Mouse (Mus musculus) embryonic facial prominence, embryonic 11.5 days (tissue): ENCODE data around the gene Alg12. TPM values are rescaled to one million over a fixed set of nuclear protein-coding genes. Genes with fewer than 3 reads are reported as not detected.
A peak's percentile ranks its signal among the peaks of the same experiment; 100 is the strongest.

Experiments used
- ATAC-seq: fragments of 200-750 bp; cut with Nextera tagmentation; replicated peaks from 2 replicates; pipeline ENCODE4 v1.8.0; 2017; ENCODE audit warnings: low read depth; ENCODE audit not compliant: insufficient number of reproducible peaks, low FRiP score, low TSS enrichment
- DNase-seq: peaks from one replicate; pipeline ENCODE4 v3.0.0-alpha.2; 2015; ENCODE audit warnings: low spot score
- H3K27ac ChIP-seq: fragments of 300-500 bp; sonication (generic); replicated peaks from 2 replicates; pipeline ENCODE4 v1.5.1; 2014; ENCODE audit warnings: mild to moderate bottlenecking, low read depth, low read length, control low read depth
- H3K27me3 ChIP-seq: fragments of 300-500 bp; sonication (generic); 2 replicates; pipeline ENCODE4 v1.6.1; 2014; ENCODE audit warnings: mild to moderate bottlenecking, low read length, moderate library complexity, mixed read lengths; ENCODE audit not compliant: control insufficient read depth, insufficient read depth
- H3K36me3 ChIP-seq: fragments of 300-500 bp; sonication (generic); replicated peaks from 2 replicates; pipeline ENCODE4 v1.6.1; 2014; ENCODE audit warnings: low read depth, mild to moderate bottlenecking, low read length, moderate library complexity, mixed read lengths; ENCODE audit not compliant: control insufficient read depth, insufficient read depth
- H3K4me1 ChIP-seq: fragments of 300-500 bp; sonication (generic); 2 replicates; pipeline ENCODE4 v1.6.1; 2014; ENCODE audit warnings: low read length, mixed read lengths; ENCODE audit not compliant: control insufficient read depth, insufficient read depth
- H3K4me2 ChIP-seq: fragments of 300-500 bp; sonication (generic); 2 replicates; pipeline ENCODE4 v1.6.1; 2014; ENCODE audit warnings: low read depth, mild to moderate bottlenecking, control low read depth, low read length, moderate library complexity
- H3K4me3 ChIP-seq: fragments of 300-500 bp; sonication (generic); 2 replicates; pipeline ENCODE4 v1.5.1; 2014; ENCODE audit warnings: low read depth, low read length, control low read depth
- H3K9ac ChIP-seq: fragments of 300-500 bp; sonication (generic); replicated peaks from 2 replicates; pipeline ENCODE4 v1.6.1; 2014; ENCODE audit warnings: mild to moderate bottlenecking, control low read depth, low read length
- H3K9me3 ChIP-seq: fragments of 300-500 bp; sonication (generic); replicated peaks from 2 replicates; pipeline ENCODE4 v1.6.1; 2016; ENCODE audit warnings: mild to moderate bottlenecking, low read length, inconsistent platforms, mixed read lengths; ENCODE audit not compliant: control insufficient read depth
- WGBS: fragments of 180-500 bp; shearing (Covaris S2); extraction: QIAGEN DNeasy Blood & Tissue Kit; methylation state at CpG from one replicate; pipeline ENCODE4 v1.1.7; 2014; 5-methylcytosine and 5-hydroxymethylcytosine counted together
- polyA plus RNA-seq: library from polyadenylated mRNA; unstranded; fragments of >200 nt; fragmentation: Nextera tagmentation; extraction: Ambion mirVana; gene quantifications from 2 replicates; pipeline ENCODE4 v1.2.1, GENCODE M21; 2014

The Alg12 gene
- polyA plus RNA-seq, 1 experiment from 2014 or later = 11.3 TPM

GRCm38 (mm10) chr15:88851507-88852149 lies 32.5 kb upstream of the Alg12 start:
- H3K4me3 ChIP-seq = no peak overlapping the region
- no peak overlapping the region for H3K4me2 ChIP-seq
- no peaks in the 10 kb centered on the region for H3K4me1 ChIP-seq
- 80% methylated on average over 10 of the region's 10 CpGs for WGBS
- H3K9me3 ChIP-seq = no peaks in the 10 kb centered on the region
- ATAC-seq = no peak
- H3K9ac ChIP-seq = no peak overlapping the region
- H3K36me3 ChIP-seq = no peaks in the 10 kb centered on the region
- H3K27ac ChIP-seq = no peak overlapping the region
- no peaks in the 10 kb centered on the region for H3K27me3 ChIP-seq
- DNase-seq = no peak

GRCm38 (mm10) chr15:88851076-88851475 lies 32.0 kb upstream of the Alg12 start:
- Histone ChIP-seq H3K4me2 (no peak overlapping the region), H3K9ac (no peak overlapping the region), H3K9me3 (no peaks in the 10 kb centered on the region), H3K27me3 (no peaks in the 10 kb centered on the region), H3K4me3 (no peak overlapping the region), H3K4me1 (no peaks in the 10 kb centered on the region), H3K36me3 (no peaks in the 10 kb centered on the region), H3K27ac (no peak overlapping the region)
- no peak for DNase-seq
- WGBS = 46% methylated on average over 3 of the region's 3 CpGs
- ATAC-seq = no peak

GRCm38 (mm10) chr15:88850146-88850826 lies 31.2 kb upstream of the Alg12 start:
- WGBS = 35% methylated on average over 10 of the region's 10 CpGs
- no peaks in the 10 kb centered on the region for H3K9me3 ChIP-seq
- H3K27ac ChIP-seq = no peak overlapping the region
- no peak overlapping the region for H3K4me3 ChIP-seq
- H3K4me1 ChIP-seq = no peaks in the 10 kb centered on the region
- ATAC-seq (no peak), DNase-seq (no peak)
- no peaks in the 10 kb centered on the region for H3K27me3 ChIP-seq
- no peak overlapping the region for H3K4me2 ChIP-seq
- no peaks in the 10 kb centered on the region for H3K36me3 ChIP-seq
- no peak overlapping the region for H3K9ac ChIP-seq

- no peaks in the 10 kb centered on the region for H3K4me1 ChIP-seq
- WGBS = 89% methylated on average over 2 of the region's 2 CpGs
- no peaks in the 10 kb centered on the region for H3K9me3 ChIP-seq
- no peak overlapping the region for H3K4me2 ChIP-seq
- ATAC-seq (no peak), DNase-seq (no peak)
- H3K4me3 ChIP-seq = no peak overlapping the region
- no peaks in the 10 kb centered on the region for H3K36me3 ChIP-seq
- no peak overlapping the region for H3K27ac ChIP-seq
- no peaks in the 10 kb centered on the region for H3K27me3 ChIP-seq
- no peak overlapping the region for H3K9ac ChIP-seq
Observed at GRCm38 (mm10) chr15:88849621-88850020, 30.5 kb upstream of the Alg12 start.

GRCm38 (mm10) chr15:88848661-88849060 lies 29.5 kb upstream of the Alg12 start:
- DNase-seq = no peak
- no peak overlapping the region for H3K9ac ChIP-seq
- H3K4me3 ChIP-seq = no peak overlapping the region
- no peaks in the 10 kb centered on the region for H3K9me3 ChIP-seq
- no peaks in the 10 kb centered on the region for H3K36me3 ChIP-seq
- no peak overlapping the region for H3K4me2 ChIP-seq
- ATAC-seq = no peak
- H3K27me3 ChIP-seq = no peaks in the 10 kb centered on the region
- 86% methylated on average over 1 of the region's 1 CpGs for WGBS
- no peaks in the 10 kb centered on the region for H3K4me1 ChIP-seq
- H3K27ac ChIP-seq = no peak overlapping the region

- no peaks in the 10 kb centered on the region for H3K9me3 ChIP-seq
Observed at GRCm38 (mm10) chr15:88844966-88845365, 25.8 kb upstream of the Alg12 start.

GRCm38 (mm10) chr15:88843486-88844097 lies 24.5 kb upstream of the Alg12 start:
- Histone ChIP-seq H3K27ac (no peak overlapping the region), H3K9me3 (no peaks in the 10 kb centered on the region), H3K36me3 (no peaks in the 10 kb centered on the region), H3K4me2 (no peak overlapping the region), H3K4me3 (no peak overlapping the region), H3K4me1 (peaks cover 9% of the 10 kb centered on the region; the same call in 1 of the 2 replicates), H3K27me3 (no peaks in the 10 kb centered on the region), H3K9ac (peak overlapping the region; percentile 18; the same call in 1 of the 2 replicates)
- 36% methylated on average over 8 of the region's 8 CpGs for WGBS
- 0 out of 2 replicates have a peak, but pooled peaks have one; percentile 45 for ATAC-seq
- peak; percentile 40 for DNase-seq

More at GRCm38 (mm10) chr15:88844966-88845365, 25.8 kb upstream of the Alg12 start:
- DNase-seq = no peak
- no peaks in the 10 kb centered on the region for H3K36me3 ChIP-seq
- H3K4me2 ChIP-seq = no peak overlapping the region
- WGBS = 88% methylated on average over 7 of the region's 7 CpGs
- 0 out of 2 replicates have a peak, but pooled peaks cover 2% of the 10 kb centered on the region for H3K4me1 ChIP-seq
- no peaks in the 10 kb centered on the region for H3K27me3 ChIP-seq
- H3K9ac ChIP-seq = no peak overlapping the region
- ATAC-seq = no peak
- H3K27ac ChIP-seq = no peak overlapping the region
- H3K4me3 ChIP-seq = no peak overlapping the region

- no peak overlapping the region for H3K4me3 ChIP-seq
- ATAC-seq (no peak), DNase-seq (no peak)
- H3K4me1 ChIP-seq = peaks cover 9% of the 10 kb centered on the region; the same call in 1 of the 2 replicates
- H3K27me3 ChIP-seq = no peaks in the 10 kb centered on the region
- no peak overlapping the region for H3K4me2 ChIP-seq
- H3K36me3 ChIP-seq = no peaks in the 10 kb centered on the region
- 83% methylated on average over 3 of the region's 3 CpGs for WGBS
- no peak overlapping the region for H3K9ac ChIP-seq
- H3K9me3 ChIP-seq = no peaks in the 10 kb centered on the region
- no peak overlapping the region for H3K27ac ChIP-seq
Observed at GRCm38 (mm10) chr15:88842300-88842673, 23.2 kb upstream of the Alg12 start.
